Mouse (Mus musculus) lung, embryonic 14.5 days (tissue): ENCODE measurements at regions not wholly inside any gene's neighbourhood (a gene's known extent, or its start where the extent isn't known, plus 50 kb on each side); places are given as distances from the start of the nearest gene placed in this dataset.
"Not testable (repeated sequence)": the region's sequence is repeated elsewhere in the genome, so short reads cannot be mapped to it uniquely, and the experiment has no call there.

ENCODE experiments used
- ATAC-seq: fragments of 200-750 bp; cut with Nextera tagmentation; 2 replicates; pipeline ENCODE4 v1.8.0; 2017; ENCODE audit warnings: mild to moderate bottlenecking, moderate TSS enrichment, moderate library complexity; ENCODE audit not compliant: insufficient read depth
- DNase-seq: peaks from one replicate; pipeline ENCODE4 v3.0.0-alpha.2; 2015
- H3K27ac ChIP-seq: fragments of 300-500 bp; sonication (generic); 2 replicates; pipeline ENCODE4 v1.5.1; 2014; ENCODE audit warnings: low read depth, mild to moderate bottlenecking, moderate library complexity
- H3K27me3 ChIP-seq: fragments of 300-500 bp; sonication (generic); 2 replicates; pipeline ENCODE4 v1.6.1; 2014; ENCODE audit warnings: low read length, control low read depth; ENCODE audit not compliant: insufficient read depth
- H3K36me3 ChIP-seq: fragments of 300-500 bp; sonication (generic); 2 replicates; pipeline ENCODE4 v1.6.1; 2014; ENCODE audit warnings: control low read depth; ENCODE audit not compliant: insufficient read depth
- H3K4me1 ChIP-seq: fragments of 300-500 bp; sonication (generic); 2 replicates; pipeline ENCODE4 v1.6.1; 2014; ENCODE audit warnings: antibody characterized with exemption, control low read depth; ENCODE audit not compliant: insufficient read depth
- H3K4me2 ChIP-seq: fragments of 300-500 bp; sonication (generic); 2 replicates; pipeline ENCODE4 v1.6.1; 2014; ENCODE audit warnings: mild to moderate bottlenecking
- H3K4me3 ChIP-seq: fragments of 300-500 bp; sonication (generic); 2 replicates; pipeline ENCODE4 v1.5.1; 2014; ENCODE audit warnings: low read depth, low read length
- H3K9ac ChIP-seq: fragments of 300-500 bp; sonication (generic); 2 replicates; pipeline ENCODE4 v1.6.1; 2014
- H3K9me3 ChIP-seq: fragments of 300-500 bp; sonication (generic); 2 replicates; pipeline ENCODE4 v1.6.1; 2016; ENCODE audit warnings: low read depth, low read length, control low read depth
- CTCF ChIP-seq: IDR thresholded peaks from 2 replicates; pipeline ENCODE4 v1.5.1; 2016; ENCODE audit warnings: antibody characterized with exemption, low read depth
- WGBS: fragments of 180-500 bp; shearing (Covaris S2); extraction: QIAGEN DNeasy Blood & Tissue Kit; methylation state at CpG from one replicate; pipeline ENCODE4 v1.1.7; 2014; 5-methylcytosine and 5-hydroxymethylcytosine counted together

GRCm38 (mm10) chr12:115404116-115404515 is 643.4 kb upstream of the Zfp386 start:
- Histone ChIP-seq H3K4me2 (no peak overlapping the region), H3K4me3 (no peak overlapping the region), H3K4me1 (no peaks in the 10 kb centered on the region), H3K27me3 (no peaks in the 10 kb centered on the region), H3K36me3 (no peaks in the 10 kb centered on the region), H3K9ac (no peak overlapping the region), H3K9me3 (no peaks in the 10 kb centered on the region), H3K27ac (no peak overlapping the region)
- no peak for ATAC-seq
- no peak for DNase-seq
- TF ChIP-seq CTCF = no peak
- 44% methylated on average over 1 of the region's 1 CpGs for WGBS

DNA sequence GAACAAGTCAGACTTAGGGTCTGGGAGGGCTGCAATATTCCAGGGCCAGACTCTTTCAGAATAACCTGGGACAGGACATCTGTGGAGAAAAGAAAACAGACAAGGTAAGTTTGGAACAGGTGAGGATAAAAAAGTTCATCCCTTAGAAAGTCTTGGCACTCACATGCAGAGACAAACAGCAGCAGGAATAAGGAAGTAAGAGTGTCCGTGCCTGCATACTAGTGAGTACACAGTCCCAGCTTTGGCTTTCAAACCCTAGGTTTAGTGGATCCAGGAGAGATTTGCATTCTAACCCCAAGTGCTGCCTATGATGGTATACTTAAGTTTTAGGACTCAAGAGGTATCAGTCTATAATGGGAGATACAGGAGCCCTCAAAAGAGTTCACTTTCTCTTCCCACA is 642.9 kb upstream of the Zfp386 start:
- Histone ChIP-seq H3K27ac (no peak overlapping the region), H3K4me1 (no peaks in the 10 kb centered on the region), H3K4me3 (no peak overlapping the region), H3K9me3 (no peaks in the 10 kb centered on the region), H3K4me2 (no peak overlapping the region), H3K9ac (no peak overlapping the region), H3K36me3 (no peaks in the 10 kb centered on the region), H3K27me3 (no peaks in the 10 kb centered on the region)
- ATAC-seq (no peak), DNase-seq (no peak)
- 77% methylated on average over 1 of the region's 1 CpGs for WGBS
- no peak for TF ChIP-seq CTCF

DNA sequence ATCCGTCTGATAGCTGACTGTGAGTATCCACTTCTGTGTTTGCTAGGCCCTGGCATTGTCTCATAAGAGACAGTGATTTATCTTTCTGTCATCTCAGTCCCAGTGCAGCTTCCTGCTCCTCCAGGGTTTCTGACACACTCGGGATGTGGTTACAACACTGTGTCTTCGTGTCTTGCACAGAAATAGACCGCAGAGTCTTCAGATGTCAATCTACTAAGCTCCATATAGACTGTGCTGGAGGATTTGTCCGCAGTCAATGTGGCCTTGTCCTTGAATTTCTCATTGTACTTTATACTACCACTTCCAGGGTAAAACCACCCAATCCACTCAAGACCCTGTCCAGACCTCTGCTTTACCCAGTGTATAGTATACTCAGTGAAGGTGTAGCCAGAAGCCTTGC is 601.3 kb upstream of the Zfp386 start:
- not testable (repeated sequence) for ATAC-seq, H3K4me3 ChIP-seq, H3K9ac ChIP-seq, H3K9me3 ChIP-seq, DNase-seq, H3K36me3 ChIP-seq, H3K4me1 ChIP-seq, H3K27ac ChIP-seq, H3K4me2 ChIP-seq, H3K27me3 ChIP-seq
- WGBS = 70% methylated on average over 2 of the region's 5 CpGs

- not testable (repeated sequence) for H3K9me3 ChIP-seq, H3K4me1 ChIP-seq, ATAC-seq, H3K27ac ChIP-seq, H3K36me3 ChIP-seq, DNase-seq, H3K4me2 ChIP-seq, H3K9ac ChIP-seq, H3K4me3 ChIP-seq, H3K27me3 ChIP-seq
- WGBS = 54% methylated on average over 3 of the region's 3 CpGs
These were observed 594.9 kb upstream of the Zfp386 start for GRCm38 (mm10) chr12:115452626-115453025.

DNA sequence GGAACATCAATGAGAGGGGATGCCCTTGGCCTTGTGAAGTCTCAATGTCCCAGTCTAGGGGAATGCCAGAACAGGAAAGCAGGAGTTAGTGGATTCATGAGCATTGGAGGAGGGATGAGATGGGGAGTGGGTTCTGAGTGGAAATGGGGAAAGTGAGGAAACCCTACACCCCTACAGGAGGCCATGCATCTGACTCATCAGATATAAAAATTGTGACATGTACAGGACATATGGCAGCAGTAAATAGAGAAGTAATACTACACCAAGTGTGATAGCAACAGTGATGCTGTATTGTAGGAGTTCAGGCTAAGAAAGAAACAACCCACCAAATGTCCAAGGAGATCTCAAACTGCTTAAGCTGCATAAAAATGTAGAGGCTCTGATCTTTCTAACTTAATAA is 582.7 kb upstream of the Zfp386 start:
- H3K27ac ChIP-seq, ATAC-seq, H3K9me3 ChIP-seq, H3K4me3 ChIP-seq, H3K9ac ChIP-seq, H3K27me3 ChIP-seq, H3K4me1 ChIP-seq, H3K4me2 ChIP-seq, DNase-seq, H3K36me3 ChIP-seq: not testable (repeated sequence)

- not testable (repeated sequence) for H3K27ac ChIP-seq, ATAC-seq, DNase-seq, H3K4me2 ChIP-seq, H3K9ac ChIP-seq, H3K4me3 ChIP-seq, H3K4me1 ChIP-seq, H3K9me3 ChIP-seq, H3K27me3 ChIP-seq, H3K36me3 ChIP-seq
- WGBS = 35% methylated on average over 4 of the region's 4 CpGs
These were observed 579.5 kb upstream of the Zfp386 start for GRCm38 (mm10) chr12:115468015-115468414.

DNA sequence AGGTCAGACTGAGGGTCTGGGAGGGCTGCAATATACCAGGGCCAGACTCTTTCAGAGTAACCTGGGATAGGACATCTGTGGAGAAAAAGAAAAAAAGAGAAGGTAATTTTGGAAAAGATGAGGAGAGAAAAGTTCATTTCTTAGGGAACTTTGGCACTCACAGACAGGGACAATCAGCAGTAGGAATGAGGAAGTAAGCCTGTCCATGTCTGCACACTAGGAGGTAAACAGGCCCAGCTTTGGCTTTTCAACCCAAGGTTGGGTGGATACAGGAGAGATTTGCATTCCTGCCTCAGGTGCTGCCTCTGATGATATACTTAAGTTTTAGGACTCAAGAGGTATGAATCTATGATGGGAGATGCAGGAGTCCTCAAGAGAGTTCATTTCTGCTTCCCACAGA is 579.0 kb upstream of the Zfp386 start:
- H3K27me3 ChIP-seq, H3K4me3 ChIP-seq, H3K4me1 ChIP-seq, H3K4me2 ChIP-seq, H3K9ac ChIP-seq, H3K36me3 ChIP-seq, H3K27ac ChIP-seq, ATAC-seq, DNase-seq, H3K9me3 ChIP-seq: not testable (repeated sequence)

GRCm38 (mm10) chr12:115498865-115499264 is 548.7 kb upstream of the Zfp386 start:
- ATAC-seq (no peak), DNase-seq (no peak)
- Histone ChIP-seq H3K9ac (no peak overlapping the region), H3K27me3 (no peaks in the 10 kb centered on the region), H3K4me2 (no peak overlapping the region), H3K4me1 (no peaks in the 10 kb centered on the region), H3K9me3 (peaks cover 5% of the 10 kb centered on the region; the same call in 1 of the 2 replicates), H3K36me3 (no peaks in the 10 kb centered on the region), H3K4me3 (no peak overlapping the region), H3K27ac (no peak overlapping the region)
- TF ChIP-seq CTCF = no peak
- 67% methylated on average over 1 of the region's 1 CpGs for WGBS

DNA sequence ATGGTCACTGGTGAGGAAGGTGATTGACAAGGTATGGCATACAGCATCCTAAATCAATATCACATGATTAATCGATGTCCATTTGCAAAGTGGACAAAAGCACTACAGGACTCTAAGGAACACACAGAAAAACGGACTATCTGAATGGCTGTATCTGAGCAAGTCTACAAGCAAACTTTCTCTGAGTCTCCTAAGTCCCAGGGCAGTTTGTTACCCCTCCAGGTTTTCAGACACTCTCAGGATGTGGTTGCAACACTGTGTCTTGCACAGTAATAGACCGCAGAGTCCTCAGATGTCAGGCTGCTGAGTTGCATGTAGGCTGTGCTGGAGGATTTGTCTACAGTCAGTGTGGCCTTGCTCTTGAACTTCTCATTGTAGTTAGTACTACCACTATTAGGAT is 540.2 kb upstream of the Zfp386 start:
- H3K4me2 ChIP-seq, H3K27ac ChIP-seq, H3K36me3 ChIP-seq, H3K9ac ChIP-seq, H3K4me3 ChIP-seq, H3K4me1 ChIP-seq, DNase-seq, H3K27me3 ChIP-seq, H3K9me3 ChIP-seq, ATAC-seq: not testable (repeated sequence)
- WGBS = 66% methylated on average over 3 of the region's 3 CpGs

- WGBS = 29% methylated on average over 1 of the region's 1 CpGs
- not testable (repeated sequence) for ATAC-seq
These were observed 538.7 kb upstream of the Zfp386 start for GRCm38 (mm10) chr12:115508615-115509342.

More at GRCm38 (mm10) chr12:115508615-115509342, 538.7 kb upstream of the Zfp386 start:
- not testable (repeated sequence) for H3K27ac ChIP-seq, H3K36me3 ChIP-seq, H3K4me1 ChIP-seq, DNase-seq, H3K27me3 ChIP-seq, H3K4me2 ChIP-seq, H3K9ac ChIP-seq, H3K9me3 ChIP-seq, H3K4me3 ChIP-seq
